Mouse (Mus musculus) testis, adult 10 weeks (tissue): ENCODE measurements around the gene Sh3rf1. TPM values are rescaled to one million over a fixed set of nuclear protein-coding genes. Genes with fewer than 3 reads are reported as not detected.

ENCODE experiments used
- polyA plus RNA-seq: library from polyadenylated mRNA; stranded (reverse); fragments of 350-450 nt; fragmentation: Illumina TruSeq; extraction: RNeasy Lipid Tissue Mini Kit (QIAGEN cat#74804); gene quantifications from one replicate; pipeline ENCODE4 v1.2.3, GENCODE M21; 2014; ENCODE audit warnings: low read depth, low replicate concordance

Gene Sh3rf1
- polyA plus RNA-seq: 2.6 TPM

DNA sequence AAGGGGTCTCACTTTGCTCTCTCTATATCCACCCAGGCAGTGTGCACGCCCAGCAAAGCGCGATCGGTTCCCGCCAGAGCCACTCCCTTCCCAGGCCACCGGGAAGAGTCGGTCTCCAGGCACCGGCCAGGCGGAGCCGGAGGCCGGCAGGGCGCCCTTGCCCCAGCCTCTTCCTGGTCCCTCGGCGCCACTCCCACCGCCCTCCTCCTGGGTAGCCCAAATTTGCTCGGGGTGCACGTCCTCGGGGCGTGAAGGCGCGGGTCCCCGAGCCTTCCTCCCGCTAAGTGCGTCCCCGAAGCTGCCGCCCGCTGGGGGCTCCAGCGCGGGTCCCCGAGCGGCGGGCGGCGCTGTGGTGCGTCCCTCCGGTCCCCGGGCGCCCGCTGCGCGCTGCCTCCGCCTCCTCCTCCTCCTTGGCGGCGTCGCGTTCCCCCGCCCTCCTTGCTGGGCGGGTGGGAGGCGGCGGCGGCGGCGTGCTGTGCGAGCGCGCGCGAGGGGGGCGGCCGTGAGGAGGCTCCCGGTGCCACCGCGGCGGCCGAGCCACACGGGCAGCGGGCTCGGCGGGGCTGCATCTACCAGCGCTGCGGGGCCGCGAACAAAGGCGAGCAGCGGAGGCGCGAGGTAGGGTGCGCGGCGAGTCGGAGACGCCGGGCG, at the start of gene Sh3rf1:
Gene Sh3rf1, plus strand, starts transcription at position 144 of the 651 bp plus-strand sequence.

Other genes with a start within 250 kb of the Sh3rf1 start
- gene Clcn3, start 240.6 kb upstream of the Sh3rf1 start, polyA plus RNA-seq: 43.7 TPM
- gene Nek1, start 230.7 kb upstream of the Sh3rf1 start, polyA plus RNA-seq: 80.6 TPM